Mouse (Mus musculus) right cerebral cortex, postnatal 14 days (tissue): Measurements from ENCODE around the gene Ist1.
A peak's percentile ranks its signal among the peaks of the same experiment; 100 is the strongest.

Experiments used
- DNase-seq: peaks from one replicate; pipeline ENCODE4 v3.0.0; 2022

Ist1 gene

GRCm38 (mm10) chr8:109693146-109693900, at the start of gene Ist1:
Ist1 (minus strand) TSS chr8:109693260.
- DNase-seq: peak; percentile 98

- no peak for DNase-seq
Measured at GRCm38 (mm10) chr8:109738049-109738380, 45.0 kb upstream of the Ist1 start.

GRCm38 (mm10) chr8:109737237-109738048, 44.4 kb upstream of the Ist1 start, which contains the start of gene Atxn1l:
Atxn1l (minus strand) TSS chr8:109737739.
- peak; percentile 93 for DNase-seq

GRCm38 (mm10) chr8:109736819-109737218, 43.8 kb upstream of the Ist1 start:
- no peak for DNase-seq

GRCm38 (mm10) chr8:109734018-109734417, 41.0 kb upstream of the Ist1 start:
- no peak for DNase-seq

- no peak for DNase-seq
Measured at GRCm38 (mm10) chr8:109731012-109731411, 38.0 kb upstream of the Ist1 start.

GRCm38 (mm10) chr8:109725106-109725505, 32.0 kb upstream of the Ist1 start:
- DNase-seq: no peak

- DNase-seq: no peak
Measured at GRCm38 (mm10) chr8:109714961-109715360, 21.9 kb upstream of the Ist1 start.

GRCm38 (mm10) chr8:109712521-109712920, 19.5 kb upstream of the Ist1 start:
- DNase-seq: no peak

GRCm38 (mm10) chr8:109707921-109708320, 14.9 kb upstream of the Ist1 start:
- DNase-seq: no peak

- peak; percentile 76 for DNase-seq
Measured at GRCm38 (mm10) chr8:109706874-109707237, 13.8 kb upstream of the Ist1 start.

- no peak for DNase-seq
Measured at GRCm38 (mm10) chr8:109706076-109706873, 13.2 kb upstream of the Ist1 start.

- DNase-seq: peak; percentile 91
Measured at GRCm38 (mm10) chr8:109705320-109706075, 12.4 kb upstream of the Ist1 start, which contains the start of gene Zfp821. Zfp821 (plus strand) TSS chr8:109705546.

GRCm38 (mm10) chr8:109704565-109705319, 11.7 kb upstream of the Ist1 start:
- DNase-seq: no peak

GRCm38 (mm10) chr8:109698477-109698876, 5.4 kb upstream of the Ist1 start:
- no peak for DNase-seq

GRCm38 (mm10) chr8:109697754-109698153, 4.7 kb upstream of the Ist1 start:
- DNase-seq: no peak

- no peak for DNase-seq
Measured at GRCm38 (mm10) chr8:109694154-109694553, 1.1 kb upstream of the Ist1 start.

- no peak for DNase-seq
Measured at GRCm38 (mm10) chr8:109692443-109693145, 466 bp downstream of the Ist1 start.

GRCm38 (mm10) chr8:109691769-109692168, 1.3 kb downstream of the Ist1 start:
- DNase-seq: no peak

- DNase-seq: no peak
Measured at GRCm38 (mm10) chr8:109687248-109687647, 5.8 kb downstream of the Ist1 start.

- DNase-seq: no peak
Measured at GRCm38 (mm10) chr8:109682120-109682519, 10.9 kb downstream of the Ist1 start.
